Mouse (Mus musculus): ENCODE data around the gene Agrn. TPM values are rescaled to one million over a fixed set of nuclear protein-coding genes. Genes with fewer than 3 reads are reported as not detected.

Agrn gene
- total and polyA plus RNA-seq, 3 experiments: 1.7 to 10.6 (median 3.4) TPM

GRCm38 (mm10) chr4:156197829-156198205 lies 529 bp upstream of the Agrn start:
- in situ Hi-C loops (cut with MboI; ENCODE audit: low pct_ligation_motif_present, low pct_unique_long_range_greater_than_20kb, low sequenced_read_pairs) (no loop called here), dilution Hi-C loops (cut with MboI; ENCODE audit: extremely low pct_ligation_motif_present, extremely low pct_unique_long_range_greater_than_20kb, low sequenced_read_pairs) (no loop called here)
- TF ChIP-seq E2F4 (IDR thresholded peaks at IDR 0.05; ENCODE audit: insufficient replicate concordance, low read depth, low read length) (no peak), NRF1 (IDR thresholded peaks at IDR 0.05; ENCODE audit: low read depth, low read length) (peak; percentile 65), CTCF (conservative IDR thresholded peaks at IDR 0.05 in 1 of 2, IDR thresholded peaks at IDR 0.05 in 1 of 2; ENCODE audit: low read depth in 2 of 2, low read length in 2 of 2) (no peak), BHLHE40 (IDR thresholded peaks at IDR 0.05; ENCODE audit: low read depth, low read length) (no peak), HCFC1 (IDR thresholded peaks at IDR 0.05; ENCODE audit: low read depth, low read length) (0 out of 2 replicates have a peak, but pooled peaks have one; percentile 11)
- Histone ChIP-seq H3K27me3 (replicated peaks) (peaks cover 24% of the 10 kb centered on the region), H3K27ac (ENCODE audit: insufficient read depth, low read depth) (peak overlapping the region; percentile 58), H3K4me1 (ENCODE audit: control insufficient read depth in 1 of 2, insufficient read depth in 2 of 2) (peaks cover 12 to 38% of the 10 kb centered on the region in 2 experiments), H3K4me3 (replicated peaks in 1 of 3; ENCODE audit: low read depth in 2 of 3, low read length in 2 of 3, poor library complexity in 1 of 3) (peak overlapping the region; percentile 34 to 61 (median 54)), H3K9ac (ENCODE audit: insufficient read depth, low read depth) (peak overlapping the region; percentile 35), H3K4me2 (ENCODE audit: insufficient read depth, low read depth, poor library complexity, severe bottlenecking) (peak overlapping the region; percentile 44), H3K79me2 (replicated peaks; ENCODE audit: control insufficient read depth, extremely low read depth, insufficient read depth, poor library complexity, severe bottlenecking) (no peaks in the 10 kb centered on the region), H3K36me3 (replicated peaks in 1 of 2; ENCODE audit: control insufficient read depth in 1 of 2, insufficient read depth in 1 of 2, low read length in 1 of 2) (no peaks in the 10 kb centered on the region), H3K9me3 (replicated peaks; ENCODE audit: low read length) (no peaks in the 10 kb centered on the region)
- DNase-seq (ENCODE audit: extremely low read depth): peak; percentile 58

- Histone ChIP-seq H3K27ac (ENCODE audit: insufficient read depth, low read depth) (no peak overlapping the region), H3K27me3 (replicated peaks) (peaks cover 15% of the 10 kb centered on the region), H3K4me3 (replicated peaks in 1 of 3; ENCODE audit: low read depth in 2 of 3, low read length in 2 of 3, poor library complexity in 1 of 3) (peak overlapping the region; percentile 23 to 96 (median 63)), H3K9me3 (replicated peaks; ENCODE audit: low read length) (no peaks in the 10 kb centered on the region), H3K4me1 (ENCODE audit: control insufficient read depth in 1 of 2, insufficient read depth in 2 of 2) (peaks cover 8 to 33% of the 10 kb centered on the region in 2 experiments), H3K9ac (ENCODE audit: insufficient read depth, low read depth) (peak overlapping the region; percentile 21), H3K36me3 (replicated peaks in 1 of 2; ENCODE audit: control insufficient read depth in 1 of 2, insufficient read depth in 1 of 2, low read length in 1 of 2) (no peaks in the 10 kb centered on the region), H3K4me2 (ENCODE audit: insufficient read depth, low read depth, poor library complexity, severe bottlenecking) (peak overlapping the region; percentile 53), H3K79me2 (replicated peaks; ENCODE audit: control insufficient read depth, extremely low read depth, insufficient read depth, poor library complexity, severe bottlenecking) (no peaks in the 10 kb centered on the region)
- dilution Hi-C loops (cut with MboI; ENCODE audit: extremely low pct_ligation_motif_present, extremely low pct_unique_long_range_greater_than_20kb, low sequenced_read_pairs): no loop called here
- no peak for DNase-seq (ENCODE audit: extremely low read depth)
- in situ Hi-C loops (cut with MboI; ENCODE audit: low pct_ligation_motif_present, low pct_unique_long_range_greater_than_20kb, low sequenced_read_pairs): no loop called here
- TF ChIP-seq KAT2A (IDR thresholded peaks at IDR 0.05; ENCODE audit: insufficient replicate concordance, low read length) (no peak), ZNF384 (IDR thresholded peaks at IDR 0.05; ENCODE audit: low read depth, low read length) (no peak), ZC3H11A (IDR thresholded peaks at IDR 0.05; ENCODE audit: low read depth, low read length) (no peak), PAX5 (IDR thresholded peaks at IDR 0.05; ENCODE audit: low read length) (no peak), POLR2A (IDR thresholded peaks at IDR 0.05; ENCODE audit: low read depth, low read length) (no peak), SMC3 (IDR thresholded peaks at IDR 0.05; ENCODE audit: low read depth, low read length) (no peak), GABPA (IDR thresholded peaks at IDR 0.05; ENCODE audit: insufficient replicate concordance, low read depth, low read length) (no peak), MAFK (IDR thresholded peaks at IDR 0.05; ENCODE audit: insufficient replicate concordance, low read length) (no peak), SIN3A (IDR thresholded peaks at IDR 0.05; ENCODE audit: low read length) (no peak), TCF12 (IDR thresholded peaks at IDR 0.05; ENCODE audit: low read depth, low read length) (no peak), MXI1 (IDR thresholded peaks at IDR 0.05; ENCODE audit: low read depth, low read length) (no peak), JUND (conservative IDR thresholded peaks at IDR 0.05; ENCODE audit: low read depth, low read length) (no peak), MAZ (IDR thresholded peaks at IDR 0.05; ENCODE audit: low read depth, low read length) (no peak), MAX (IDR thresholded peaks at IDR 0.05; ENCODE audit: low read length) (no peak), MYC (IDR thresholded peaks at IDR 0.05; ENCODE audit: low read depth, low read length) (no peak)
These were observed 1.1 kb downstream of the Agrn start for GRCm38 (mm10) chr4:156195927-156196870.
